Mouse (Mus musculus): ENCODE results near the gene Mrps21. TPM values are rescaled to one million over a fixed set of nuclear protein-coding genes. Genes with fewer than 3 reads are reported as not detected.

The Mrps21 gene
- polyA plus RNA-seq, 1 experiment from 2014 or later = 305 TPM

DNA sequence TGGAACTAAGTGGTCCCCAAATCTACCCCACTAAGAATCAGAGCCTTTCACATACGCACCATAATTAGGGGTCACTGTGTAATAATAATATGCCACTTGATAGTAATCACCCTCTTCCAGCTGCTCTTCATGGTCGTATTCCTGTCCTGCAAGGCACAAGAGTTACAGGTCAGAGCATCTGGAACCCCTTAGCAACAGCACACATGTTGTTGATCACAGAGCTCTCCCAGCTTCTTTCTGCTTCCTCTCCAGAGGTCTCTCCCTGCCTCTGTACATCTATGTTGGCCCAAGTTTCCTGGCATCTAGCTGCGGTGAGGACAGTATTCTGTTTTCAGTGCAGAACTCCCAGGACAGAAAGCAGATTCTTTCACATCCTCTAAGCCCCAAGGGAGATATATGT lies 18.3 kb upstream of the Mrps21 start:
- Histone ChIP-seq H3K4me1 (peaks cover 20% of the 10 kb centered on the region), H3K27me3 (no peaks in the 10 kb centered on the region), H3K9ac (no peak overlapping the region), H3K36me3 (peaks cover 10% of the 10 kb centered on the region; the same call in 1 of the 2 replicates), H3K4me2 (peak overlapping the region; percentile 55; the same call in 1 of the 2 replicates), H3K27ac (no peak overlapping the region), H3K9me3 (no peaks in the 10 kb centered on the region), H3K4me3 (no peak overlapping the region)
- 65% methylated on average over 3 of the region's 3 CpGs for WGBS
- ATAC-seq (ENCODE audit: borderline replicate concordance, extremely low read depth, low FRiP score, low TSS enrichment) = no peak

DNA sequence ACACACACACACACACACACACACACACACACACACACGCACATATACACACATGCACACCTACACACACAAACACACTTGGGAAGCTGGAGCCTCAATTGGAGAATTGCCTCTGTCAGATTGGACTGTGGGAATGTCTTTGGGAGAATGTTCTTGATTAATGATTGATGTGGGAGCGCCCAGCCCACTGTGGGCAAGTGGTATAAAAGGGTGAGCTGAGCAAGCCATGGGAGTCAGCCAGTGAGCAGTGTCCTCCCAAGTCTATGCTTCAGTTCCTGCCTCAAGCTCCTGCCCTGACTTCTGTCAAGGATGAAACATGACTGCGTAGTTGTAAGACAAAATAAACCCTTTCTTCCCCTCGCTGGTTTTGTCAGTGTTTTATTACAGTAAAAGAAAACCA lies 16.3 kb upstream of the Mrps21 start:
- 66% methylated on average over 4 of the region's 4 CpGs for WGBS
- ATAC-seq (ENCODE audit: borderline replicate concordance, extremely low read depth, low FRiP score, low TSS enrichment) = no peak
- Histone ChIP-seq H3K36me3 (peaks cover 14% of the 10 kb centered on the region; the same call in 1 of the 2 replicates), H3K4me3 (no peak overlapping the region), H3K9ac (no peak overlapping the region), H3K27me3 (no peaks in the 10 kb centered on the region), H3K4me2 (no peak overlapping the region), H3K9me3 (no peaks in the 10 kb centered on the region), H3K27ac (no peak overlapping the region), H3K4me1 (peaks cover 24% of the 10 kb centered on the region)

DNA sequence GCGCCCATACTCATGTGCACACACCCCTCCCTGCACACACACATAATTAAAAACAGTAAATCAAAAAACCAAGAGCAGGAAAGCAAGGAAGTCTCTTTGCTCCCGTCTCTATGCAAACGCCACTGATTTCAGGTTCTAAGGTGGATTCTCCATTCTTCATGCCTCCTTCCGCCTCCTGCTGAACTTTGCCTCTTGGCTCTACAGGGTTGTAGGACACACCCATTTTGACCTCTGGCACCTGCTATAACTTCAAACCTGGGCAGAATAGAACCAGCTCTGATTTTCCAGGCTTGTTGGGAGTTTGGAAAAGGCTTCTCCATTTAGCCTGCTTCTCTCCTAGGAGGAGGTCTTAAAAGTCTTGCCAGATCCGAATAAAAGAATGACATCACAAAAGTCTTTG lies 13.1 kb upstream of the Mrps21 start:
- WGBS = 86% methylated on average over 5 of the region's 5 CpGs

DNA sequence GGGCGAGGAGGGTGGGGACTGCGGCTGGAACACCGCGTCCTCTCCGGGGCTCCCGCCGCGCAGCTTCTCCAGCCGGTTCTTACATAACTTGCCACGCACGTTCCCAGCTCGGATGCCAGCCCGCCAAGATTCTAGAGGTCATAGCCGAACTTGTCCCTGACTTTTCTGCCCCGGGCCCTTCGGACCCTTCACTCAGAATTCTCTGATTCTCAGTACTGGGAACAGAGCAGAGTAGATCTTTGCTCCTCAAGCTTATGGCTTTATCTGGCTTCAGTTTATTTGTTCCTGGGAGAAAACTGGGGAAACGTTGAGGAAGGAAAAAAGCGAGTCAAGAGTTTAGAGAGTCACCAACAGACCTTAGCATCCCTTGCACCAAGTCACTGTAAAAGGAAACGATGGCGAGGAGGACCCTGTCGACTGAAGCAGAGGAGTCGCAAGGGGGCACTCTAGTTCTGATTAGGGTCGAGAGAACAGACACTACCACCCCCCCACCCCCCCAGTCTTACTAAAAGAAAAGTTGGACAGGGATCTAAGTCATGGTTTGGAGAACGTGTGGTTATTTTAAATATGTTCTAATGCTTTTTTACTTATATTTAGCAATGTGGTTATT lies 11.6 kb upstream of the Mrps21 start:
- Histone ChIP-seq H3K4me1 (peaks cover 18% of the 10 kb centered on the region), H3K27me3 (no peaks in the 10 kb centered on the region), H3K4me3 (peak overlapping the region; percentile 52), H3K36me3 (peaks cover 9% of the 10 kb centered on the region; the same call in 1 of the 2 replicates), H3K27ac (0 out of 2 replicates have a peak overlapping the region, but pooled peaks have one; percentile 42), H3K9ac (peak overlapping the region; percentile 20; the same call in 1 of the 2 replicates), H3K4me2 (peak overlapping the region; percentile 99), H3K9me3 (no peaks in the 10 kb centered on the region)
- no peak for ATAC-seq (ENCODE audit: borderline replicate concordance, extremely low read depth, low FRiP score, low TSS enrichment)
- WGBS = under 1% methylated on average over 23 of the region's 24 CpGs

More for the DNA sequence above, 13.1 kb upstream of the Mrps21 start:
- no peak overlapping the region for H3K9ac ChIP-seq
- no peak overlapping the region for H3K27ac ChIP-seq
- no peaks in the 10 kb centered on the region for H3K27me3 ChIP-seq
- H3K36me3 ChIP-seq = peaks cover 14% of the 10 kb centered on the region; the same call in 1 of the 2 replicates
- peaks cover 18% of the 10 kb centered on the region for H3K4me1 ChIP-seq
- no peaks in the 10 kb centered on the region for H3K9me3 ChIP-seq
- H3K4me2 ChIP-seq = no peak overlapping the region
- no peak overlapping the region for H3K4me3 ChIP-seq
- no peak for ATAC-seq (ENCODE audit: borderline replicate concordance, extremely low read depth, low FRiP score, low TSS enrichment)

DNA sequence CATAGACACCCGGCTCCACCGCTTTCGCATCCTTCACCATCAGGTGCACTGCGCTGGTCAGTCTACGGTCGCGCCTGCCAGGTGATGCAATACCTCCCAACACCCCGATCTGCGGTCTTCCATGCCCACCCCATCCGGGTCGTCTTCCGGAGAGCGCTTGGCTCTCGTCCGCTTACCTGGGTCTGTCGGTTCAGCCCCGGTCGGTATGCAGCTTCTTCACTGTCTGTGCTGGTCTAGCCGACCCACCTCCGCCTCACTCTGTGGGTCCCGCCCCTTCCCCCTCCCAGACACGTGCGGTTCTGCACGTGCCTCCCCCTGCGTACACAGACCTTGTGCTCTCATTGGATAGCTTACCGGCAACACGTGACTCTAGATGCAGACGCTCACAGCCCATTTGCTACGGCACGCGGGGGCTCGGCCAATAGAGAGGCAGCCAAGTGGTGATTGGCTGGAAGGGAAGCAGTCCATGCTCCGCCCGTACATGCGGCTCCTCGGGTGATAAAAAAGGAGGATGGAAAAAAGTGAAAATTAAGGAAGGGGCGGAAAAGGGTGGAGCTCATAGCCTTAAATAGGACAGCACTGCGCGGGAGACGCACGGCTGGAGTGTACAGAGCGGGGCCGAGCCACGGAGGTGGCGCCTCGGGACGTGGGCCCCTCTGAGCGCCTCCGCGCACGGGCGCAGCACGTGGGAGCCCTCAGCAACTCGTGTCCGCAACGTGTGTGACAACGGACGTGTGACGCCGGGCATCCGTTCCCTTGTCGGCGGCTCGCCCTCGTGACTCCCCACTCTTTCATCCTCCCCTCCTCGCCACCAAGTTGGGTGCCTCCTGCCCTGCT lies 10.9 kb upstream of the Mrps21 start, which contains the start of gene Ciart:
Gene Ciart, minus strand, starts transcription at position 273 of the 837 bp plus-strand sequence.
- Histone ChIP-seq H3K9me3 (no peaks in the 10 kb centered on the region), H3K36me3 (peaks cover 8% of the 10 kb centered on the region; the same call in 1 of the 2 replicates), H3K4me2 (peak within 1 kb of the TSS; percentile 99), H3K27me3 (no peaks in the 10 kb centered on the region), H3K9ac (peak within 1 kb of the TSS; percentile 30), H3K4me3 (peak within 1 kb of the TSS; percentile 52), H3K4me1 (peaks cover 18% of the 10 kb centered on the region), H3K27ac (0 out of 2 replicates have a peak within 1 kb of the TSS, but pooled peaks have one; percentile 42)
- WGBS = under 1% methylated on average over 59 of the region's 66 CpGs
- peak; percentile 97 for ATAC-seq (ENCODE audit: borderline replicate concordance, extremely low read depth, low FRiP score, low TSS enrichment)

DNA sequence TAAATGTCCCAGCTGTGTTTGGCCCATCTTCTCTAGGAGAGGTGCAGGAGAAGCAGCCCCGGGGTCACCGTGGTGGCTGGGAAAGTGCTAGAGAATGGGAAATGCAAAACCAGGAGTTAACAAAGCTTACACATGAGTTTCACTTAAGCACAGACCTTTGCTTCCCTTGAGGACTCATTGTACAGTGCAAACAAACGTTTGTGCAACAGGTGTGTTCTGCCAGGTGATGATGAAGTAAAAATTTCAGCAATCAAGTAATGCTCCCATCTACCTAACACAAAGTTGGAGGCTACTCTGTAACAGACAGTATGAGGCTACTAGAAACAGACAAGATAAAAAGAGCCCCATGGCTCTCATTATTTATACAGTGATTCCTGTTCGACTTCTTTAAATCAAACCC lies 7.7 kb upstream of the Mrps21 start:
- ATAC-seq (ENCODE audit: borderline replicate concordance, extremely low read depth, low FRiP score, low TSS enrichment) = no peak

DNA sequence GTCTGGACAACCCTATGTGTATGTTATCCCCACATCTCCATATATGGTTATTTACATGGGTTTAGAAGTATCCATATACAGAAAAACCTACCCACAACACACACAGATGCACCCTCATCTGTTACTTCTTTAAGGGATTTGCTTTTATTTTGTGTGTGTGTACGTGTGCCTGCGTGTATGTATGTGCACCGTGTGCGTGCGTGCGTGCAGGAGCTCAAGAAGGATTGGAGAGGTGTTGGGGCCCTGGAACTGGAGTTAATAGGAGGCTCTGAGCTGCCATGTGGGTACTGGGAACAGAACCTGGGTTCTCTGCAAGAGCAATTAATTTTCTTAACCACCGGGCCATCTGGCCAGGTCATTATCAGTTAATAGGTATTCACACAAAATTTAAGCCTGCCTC lies 729 bp upstream of the Mrps21 start:
- Histone ChIP-seq H3K27ac (no peak overlapping the region), H3K4me2 (peak overlapping the region; percentile 60), H3K4me1 (peaks cover 8% of the 10 kb centered on the region), H3K27me3 (no peaks in the 10 kb centered on the region), H3K4me3 (peak overlapping the region; percentile 56), H3K36me3 (peaks cover 19% of the 10 kb centered on the region), H3K9me3 (no peaks in the 10 kb centered on the region), H3K9ac (peak overlapping the region; percentile 67)
- 64% methylated on average over 7 of the region's 7 CpGs for WGBS
- no peak for ATAC-seq (ENCODE audit: borderline replicate concordance, extremely low read depth, low FRiP score, low TSS enrichment)

More for the DNA sequence above, 7.7 kb upstream of the Mrps21 start:
- H3K4me3 ChIP-seq = no peak overlapping the region
- no peak overlapping the region for H3K4me2 ChIP-seq
- H3K27ac ChIP-seq = no peak overlapping the region
- no peaks in the 10 kb centered on the region for H3K9me3 ChIP-seq
- H3K27me3 ChIP-seq = no peaks in the 10 kb centered on the region
- no peak overlapping the region for H3K9ac ChIP-seq
- H3K36me3 ChIP-seq = no peaks in the 10 kb centered on the region
- peaks cover 18% of the 10 kb centered on the region for H3K4me1 ChIP-seq
- 86% methylated on average over 4 of the region's 4 CpGs for WGBS

DNA sequence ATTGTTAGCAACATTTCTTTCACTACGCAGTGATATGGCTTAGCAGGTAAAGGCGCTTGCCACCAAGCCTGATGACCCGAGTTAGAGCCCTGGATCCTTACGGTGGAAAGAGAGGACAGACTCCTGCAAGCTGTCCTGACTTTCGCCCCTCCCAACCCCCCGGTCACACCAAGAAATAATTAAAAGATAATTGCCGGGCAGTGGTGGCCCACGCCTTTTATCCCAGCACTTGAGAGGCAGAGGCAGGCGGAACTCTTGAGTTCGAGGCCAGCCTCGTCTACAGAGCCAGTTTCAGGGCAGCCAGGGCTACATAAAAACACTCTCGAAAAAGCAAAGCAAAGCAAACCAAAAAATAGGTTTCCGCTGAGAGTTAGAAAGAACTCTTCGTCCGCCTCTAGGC lies 343 bp downstream of the Mrps21 start:
- Histone ChIP-seq H3K4me3 (peak overlapping the region; percentile 56), H3K36me3 (peaks cover 19% of the 10 kb centered on the region), H3K4me2 (peak overlapping the region; percentile 60), H3K9me3 (no peaks in the 10 kb centered on the region), H3K4me1 (peaks cover 8% of the 10 kb centered on the region), H3K27ac (peak overlapping the region; percentile 85), H3K9ac (peak overlapping the region; percentile 67), H3K27me3 (no peaks in the 10 kb centered on the region)
- WGBS = 5% methylated on average over 15 of the region's 15 CpGs
- peak; percentile 40; the same call in 1 of the 2 replicates for ATAC-seq (ENCODE audit: borderline replicate concordance, extremely low read depth, low FRiP score, low TSS enrichment)

DNA sequence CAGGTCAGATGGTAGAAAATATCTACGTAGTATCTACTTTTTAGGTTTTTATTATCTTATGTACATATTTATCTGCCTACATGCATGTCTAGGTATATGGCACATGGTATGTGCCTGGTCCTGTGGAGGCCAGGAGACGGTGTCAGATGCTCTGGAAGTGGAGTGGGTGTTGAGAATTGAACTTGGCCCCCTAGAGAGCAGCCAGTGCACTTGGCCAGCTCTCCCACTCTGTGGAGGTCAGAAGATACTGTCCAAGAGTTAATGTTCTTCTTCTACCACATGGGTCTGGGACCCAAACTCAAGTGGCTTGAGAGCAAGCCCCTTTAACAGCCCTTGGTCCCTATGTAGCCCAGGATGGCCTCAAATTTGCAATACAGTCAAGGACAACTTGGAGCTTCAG lies 3.9 kb downstream of the Mrps21 start:
- Histone ChIP-seq H3K9me3 (no peaks in the 10 kb centered on the region), H3K4me3 (no peak overlapping the region), H3K36me3 (peaks cover 41% of the 10 kb centered on the region), H3K4me1 (peaks cover 5% of the 10 kb centered on the region), H3K4me2 (no peak overlapping the region), H3K27ac (no peak overlapping the region), H3K9ac (no peak overlapping the region), H3K27me3 (no peaks in the 10 kb centered on the region)
- 93% methylated on average over 2 of the region's 2 CpGs for WGBS
- ATAC-seq (ENCODE audit: borderline replicate concordance, extremely low read depth, low FRiP score, low TSS enrichment) = no peak

DNA sequence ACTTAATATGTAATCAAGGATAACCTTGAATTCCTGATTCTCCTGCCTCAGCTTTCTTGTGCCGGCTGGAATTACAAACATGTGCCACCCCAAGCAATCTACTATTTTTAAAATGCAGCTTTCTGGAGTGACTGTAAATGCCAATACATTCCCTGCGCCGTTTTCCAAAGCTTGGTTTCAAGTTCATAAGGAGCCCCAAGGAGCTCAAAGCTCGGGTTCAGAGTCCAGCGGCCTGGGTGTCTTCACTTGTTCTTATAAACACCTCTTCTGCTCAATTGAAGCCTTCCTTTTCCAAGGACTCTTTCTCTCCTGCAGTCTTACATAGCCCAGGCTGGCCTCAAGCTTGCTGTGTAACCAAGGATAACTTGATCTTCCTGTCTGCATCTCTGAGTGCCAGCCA lies 5.2 kb downstream of the Mrps21 start:
- Histone ChIP-seq H3K9ac (no peak overlapping the region), H3K9me3 (no peaks in the 10 kb centered on the region), H3K27me3 (no peaks in the 10 kb centered on the region), H3K4me2 (no peak overlapping the region), H3K4me1 (no peaks in the 10 kb centered on the region), H3K36me3 (peaks cover 45% of the 10 kb centered on the region), H3K4me3 (no peak overlapping the region), H3K27ac (no peak overlapping the region)
- 86% methylated on average over 5 of the region's 5 CpGs for WGBS
- ATAC-seq (ENCODE audit: borderline replicate concordance, extremely low read depth, low FRiP score, low TSS enrichment) = no peak

DNA sequence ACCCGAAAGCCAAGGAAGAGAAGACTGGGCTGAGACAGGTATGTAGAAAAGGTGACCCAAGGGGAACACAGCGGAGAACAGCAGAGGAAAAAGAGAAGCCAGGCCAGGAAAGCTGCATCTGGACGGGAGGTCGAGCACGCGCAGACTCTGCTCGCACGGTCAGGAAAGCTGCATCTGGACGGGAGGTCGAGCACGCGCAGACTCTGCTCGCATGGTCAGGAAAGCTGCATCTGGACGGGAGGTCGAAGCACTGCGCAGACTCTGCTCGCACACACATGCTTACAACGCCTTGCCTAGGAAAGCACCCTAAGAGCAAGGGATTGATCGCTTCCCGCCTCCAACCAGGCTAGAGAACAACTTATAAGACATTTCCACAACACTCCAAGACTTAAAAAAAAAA lies 5.7 kb downstream of the Mrps21 start:
- peaks cover 45% of the 10 kb centered on the region for H3K36me3 ChIP-seq
- no peak overlapping the region for H3K4me2 ChIP-seq
- no peaks in the 10 kb centered on the region for H3K27me3 ChIP-seq

DNA sequence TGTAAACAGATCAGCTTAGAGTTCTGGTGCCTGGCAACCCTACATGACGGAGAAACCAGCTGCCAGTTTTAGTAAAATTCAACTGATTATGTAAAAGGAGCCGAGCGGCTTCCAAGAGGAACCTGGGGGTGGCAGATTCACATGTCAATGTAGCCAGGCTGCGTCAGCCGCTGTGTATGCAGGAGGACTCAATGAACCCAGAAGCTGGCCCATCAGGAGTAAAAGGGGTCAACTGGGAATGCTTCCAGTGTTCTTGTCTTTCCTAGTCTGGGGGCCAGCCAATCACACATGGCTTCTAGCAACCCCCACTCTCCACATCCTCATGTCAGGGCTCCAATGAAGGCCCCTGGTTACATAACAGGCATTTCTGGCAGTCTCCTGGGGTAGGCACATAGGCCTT lies 6.3 kb downstream of the Mrps21 start:
- no peaks in the 10 kb centered on the region for H3K9me3 ChIP-seq
- peaks cover 45% of the 10 kb centered on the region for H3K36me3 ChIP-seq
- WGBS = 73% methylated on average over 5 of the region's 5 CpGs
- H3K27ac ChIP-seq = no peak overlapping the region
- ATAC-seq (ENCODE audit: borderline replicate concordance, extremely low read depth, low FRiP score, low TSS enrichment) = no peak
- no peak overlapping the region for H3K4me2 ChIP-seq
- no peak overlapping the region for H3K9ac ChIP-seq
- H3K27me3 ChIP-seq = no peaks in the 10 kb centered on the region
- no peak overlapping the region for H3K4me3 ChIP-seq
- H3K4me1 ChIP-seq = no peaks in the 10 kb centered on the region

More for the DNA sequence above, 5.7 kb downstream of the Mrps21 start:
- H3K9me3 ChIP-seq = no peaks in the 10 kb centered on the region
- H3K27ac ChIP-seq = no peak overlapping the region
- ATAC-seq (ENCODE audit: borderline replicate concordance, extremely low read depth, low FRiP score, low TSS enrichment) = no peak
- no peak overlapping the region for H3K4me3 ChIP-seq
- 87% methylated on average over 20 of the region's 20 CpGs for WGBS
- H3K9ac ChIP-seq = no peak overlapping the region
- H3K4me1 ChIP-seq = no peaks in the 10 kb centered on the region

Data from lung, embryonic 15.5 days (tissue).